Mouse (Mus musculus): Measurements from ENCODE around the gene Pou2f3.

- TF ChIP-seq CTCF (IDR thresholded peaks at IDR 0.05) (no peak), EP300 (IDR thresholded peaks at IDR 0.05; ENCODE audit: insufficient read depth, low read depth, low read length) (no peak), POLR2A (IDR thresholded peaks at IDR 0.05; ENCODE audit: insufficient read depth, low read depth, low read length) (no peak)
Observed at GRCm38 (mm10) chr9:43076163-43076562, 134.0 kb downstream of the Pou2f3 start.

All from heart, adult 2 months (tissue).